Mouse (Mus musculus) spleen, adult 2 months (tissue): Measurements from ENCODE around the gene 1700003E16Rik. TPM values are rescaled to one million over a fixed set of nuclear protein-coding genes. Genes with fewer than 3 reads are reported as not detected.

Experiments used
- DNase-seq, 2 experiments: peaks; one replicate each; pipeline versions ENCODE4 v3.0.0 to v3.0.0-alpha.2; 2012 to 2021; ENCODE audit warnings: low spot score in 2 of 2, low read depth in 1 of 2
- H3K27ac ChIP-seq: fragments of 200-500 bp; 2 replicates; pipeline ENCODE4 v1.5.1; 2012; ENCODE audit warnings: low read length, inconsistent platforms; ENCODE audit not compliant: insufficient read depth
- H3K27me3 ChIP-seq: fragments of 200-500 bp; 2 replicates; pipeline ENCODE4 v1.6.1; 2012; ENCODE audit warnings: mild to moderate bottlenecking, moderate library complexity, low read length, inconsistent platforms; ENCODE audit not compliant: control insufficient read depth, insufficient read depth
- H3K36me3 ChIP-seq: fragments of 200-500 bp; 2 replicates; pipeline ENCODE4 v1.6.1; 2012; ENCODE audit warnings: mild to moderate bottlenecking, low read length, inconsistent platforms; ENCODE audit not compliant: control insufficient read depth, insufficient read depth
- H3K4me1 ChIP-seq: fragments of 200-500 bp; 2 replicates; pipeline ENCODE4 v1.6.1; 2011; ENCODE audit warnings: inconsistent platforms; ENCODE audit not compliant: control insufficient read depth, insufficient read depth, insufficient read length
- H3K4me3 ChIP-seq: fragments of 200-500 bp; 2 replicates; pipeline ENCODE4 v1.5.1; 2011; ENCODE audit warnings: mild to moderate bottlenecking, inconsistent platforms; ENCODE audit not compliant: insufficient read depth, insufficient read length; ENCODE audit errors: extremely low read depth
- CTCF ChIP-seq: fragments of 200-500 bp; IDR thresholded peaks from 2 replicates; pipeline ENCODE4 v1.5.1; 2011; ENCODE audit warnings: mild to moderate bottlenecking, inconsistent platforms; ENCODE audit not compliant: insufficient read depth, insufficient read length, insufficient replicate concordance; ENCODE audit errors: extremely low read depth
- POLR2A ChIP-seq: fragments of 200-500 bp; IDR thresholded peaks from 2 replicates; pipeline ENCODE4 v1.6.1; 2011; ENCODE audit warnings: low read depth, low read length, inconsistent platforms
- WGBS: fragments of 180-500 bp; shearing (Covaris S2); methylation state at CpG from one replicate; pipeline ENCODE4 v1.1.7; 2018; 5-methylcytosine and 5-hydroxymethylcytosine counted together
- polyA plus RNA-seq: library from polyadenylated mRNA; depleted of rRNA; stranded (reverse); fragments of >200 nt; gene quantifications from 2 replicates; pipeline ENCODE4 v1.2.3, GENCODE M21; 2012; rRNA removed

1700003E16Rik gene
- 0.04 and 0.05 TPM in 2 replicates for polyA plus RNA-seq

GRCm38 (mm10) chr6:83156259-83156684 lies at the start of gene 1700003E16Rik, which contains the start of gene Wdr54:
TSS of gene 1700003E16Rik (plus strand) at chr6:83156404.
TSS of gene Wdr54 (minus strand) at chr6:83156397.
- H3K27ac ChIP-seq: no peak within 1 kb of the TSS
- TF ChIP-seq CTCF (no peak), POLR2A (no peak)
- H3K4me3 ChIP-seq: peak within 1 kb of the TSS; percentile 62
- peaks cover 2% of the 10 kb centered on the region; the same call in 1 of the 2 replicates for H3K4me1 ChIP-seq
- no peak for DNase-seq
- no peaks in the 10 kb centered on the region for H3K36me3 ChIP-seq
- whole genome bisulfite sequencing: 3% methylated on average over 32 of the region's 32 CpGs
- 0 out of 2 replicates have a peak, but pooled peaks cover 1% of the 10 kb centered on the region for H3K27me3 ChIP-seq

- Histone ChIP-seq H3K4me1 (peaks cover 7% of the 10 kb centered on the region; the same call in 1 of the 2 replicates), H3K36me3 (no peaks in the 10 kb centered on the region; the same call in 1 of the 2 replicates), H3K27me3 (no peaks in the 10 kb centered on the region), H3K27ac (no peak overlapping the region), H3K4me3 (no peak overlapping the region)
- WGBS: 50% methylated on average over 13 of the region's 13 CpGs
- TF ChIP-seq CTCF (peak; percentile 76; the same call in 1 of the 2 replicates), POLR2A (no peak)
- DNase-seq: peak in 1 of 2 experiments; percentile 74
Measured at GRCm38 (mm10) chr6:83107566-83108400, 48.4 kb upstream of the 1700003E16Rik start.

GRCm38 (mm10) chr6:83108762-83109668 lies 47.2 kb upstream of the 1700003E16Rik start, which contains the start of gene Mrpl53:
TSS of gene Mrpl53 (plus strand) at chr6:83109040.
- H3K27ac ChIP-seq: peak within 1 kb of the TSS; percentile 88
- DNase-seq: peak in 1 of 2 experiments; percentile 75
- H3K27me3 ChIP-seq: no peaks in the 10 kb centered on the region
- TF ChIP-seq CTCF (no peak; the same call in 1 of the 2 replicates), POLR2A (peak; percentile 61)
- peaks cover 2% of the 10 kb centered on the region; the same call in 1 of the 2 replicates for H3K4me1 ChIP-seq
- no peaks in the 10 kb centered on the region for H3K36me3 ChIP-seq
- H3K4me3 ChIP-seq: peak within 1 kb of the TSS; percentile 93
- WGBS: under 1% methylated on average over 76 of the region's 76 CpGs

- Histone ChIP-seq H3K27me3 (no peaks in the 10 kb centered on the region), H3K27ac (no peak overlapping the region), H3K4me3 (no peak overlapping the region), H3K36me3 (no peaks in the 10 kb centered on the region), H3K4me1 (peaks cover 7% of the 10 kb centered on the region)
- TF ChIP-seq CTCF: no peak
- no peak for TF ChIP-seq POLR2A
- 84% methylated on average over 4 of the region's 4 CpGs for WGBS
- DNase-seq: no peak
Measured at GRCm38 (mm10) chr6:83111510-83112136, 44.6 kb upstream of the 1700003E16Rik start.

GRCm38 (mm10) chr6:83115011-83115671 lies 41.1 kb upstream of the 1700003E16Rik start, which contains the start of gene Mogs:
TSS of gene Mogs (plus strand) at chr6:83115496.
- TF ChIP-seq POLR2A: peak; percentile 97
- TF ChIP-seq CTCF: peak; percentile 14; the same call in 1 of the 2 replicates
- H3K4me3 ChIP-seq: peak within 1 kb of the TSS; percentile 75
- peak; percentile 74 to 94 for DNase-seq
- peak within 1 kb of the TSS; percentile 88 for H3K27ac ChIP-seq
- peaks cover 2% of the 10 kb centered on the region for H3K36me3 ChIP-seq
- H3K4me1 ChIP-seq: peaks cover 12% of the 10 kb centered on the region
- H3K27me3 ChIP-seq: no peaks in the 10 kb centered on the region
- WGBS: under 1% methylated on average over 49 of the region's 58 CpGs
